Mouse (Mus musculus): ENCODE measurements around the gene AC109138.7. TPM values are rescaled to one million over a fixed set of nuclear protein-coding genes. Genes with fewer than 3 reads are reported as not detected.

The AC109138.7 gene
- polyA plus RNA-seq (2012; rRNA removed): not detected in 2 replicates

DNA sequence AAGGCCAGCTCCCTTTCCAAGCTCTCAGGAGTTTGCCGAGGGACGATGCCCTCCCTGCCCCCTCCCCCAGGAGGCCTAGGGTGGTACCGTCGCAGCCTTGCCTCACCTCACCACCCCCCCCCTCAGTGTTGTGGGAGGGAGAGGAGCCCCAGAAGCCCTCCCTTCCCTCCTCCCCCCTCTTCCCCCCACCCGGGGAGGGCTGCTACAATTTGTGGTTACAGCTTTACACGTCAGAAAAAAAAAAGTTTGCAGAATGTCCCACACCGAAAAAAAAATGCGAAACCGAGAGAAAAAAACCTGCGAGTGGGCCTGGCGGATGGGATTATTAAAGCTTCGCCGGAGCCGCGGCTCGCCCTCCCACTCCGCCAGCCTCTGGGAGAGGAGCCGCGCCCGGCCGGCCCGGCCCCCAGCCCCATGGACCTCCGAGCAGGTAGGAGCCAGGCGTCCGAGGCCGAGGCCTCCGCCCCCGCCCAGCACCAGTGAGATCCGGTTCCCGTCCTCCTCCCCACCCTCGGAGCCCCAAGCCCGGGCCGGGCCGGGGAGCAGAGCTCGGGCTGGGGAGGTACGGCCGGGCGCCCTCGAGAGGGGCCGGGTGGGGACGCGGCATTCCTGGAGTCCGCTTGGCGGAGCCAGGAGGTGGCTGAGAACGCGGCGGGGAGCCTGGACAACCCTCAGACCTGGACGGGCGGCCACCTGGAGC is at the start of gene AC109138.7, which contains the start of gene Clcf1:
TSS of gene AC109138.7 (plus strand) at position 287 of the 700 bp plus-strand sequence.
TSS of gene Clcf1 (plus strand) at position 168 of the 700 bp plus-strand sequence.

DNA sequence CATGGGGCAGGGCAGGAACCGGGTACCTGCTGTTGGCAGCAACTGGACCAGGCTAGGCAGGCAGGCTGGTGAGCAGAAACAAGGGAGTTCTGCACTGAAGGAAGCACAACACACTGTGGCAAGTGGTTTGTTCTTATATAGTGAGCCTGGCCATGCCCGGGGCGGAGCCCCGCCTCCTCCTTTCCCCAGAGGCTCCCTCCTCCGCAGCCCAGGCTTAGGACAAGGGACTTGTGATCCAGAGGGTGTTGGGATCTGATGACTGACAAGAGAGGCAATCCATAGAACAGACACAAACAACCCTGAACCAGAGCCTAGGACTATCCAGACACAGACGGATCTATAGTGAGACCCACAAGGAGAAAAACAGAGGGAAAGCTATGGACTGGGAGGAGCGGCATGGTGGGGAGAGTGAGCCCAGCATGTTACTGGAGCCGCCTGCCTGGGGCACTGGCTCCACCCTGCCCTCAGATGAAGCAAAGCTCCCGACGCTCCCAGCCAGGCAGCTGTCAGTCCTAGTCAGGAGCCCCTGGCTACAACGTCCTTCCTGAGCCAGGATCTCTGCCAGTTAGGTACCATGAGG is 38.7 kb upstream of the AC109138.7 start, which contains the start of gene Carns1:
TSS of gene Carns1 (minus strand) at position 112 of the 580 bp plus-strand sequence.

GRCm38 (mm10) chr19:4190831-4191334 is 23.3 kb upstream of the AC109138.7 start, which contains the start of gene Tbc1d10c:
Gene Tbc1d10c, minus strand, starts transcription at chr19:4191284.

GRCm38 (mm10) chr19:4191528-4192250 is 22.5 kb upstream of the AC109138.7 start, which contains the start of gene Ppp1ca:
Gene Ppp1ca, plus strand, starts transcription at chr19:4192065.

DNA sequence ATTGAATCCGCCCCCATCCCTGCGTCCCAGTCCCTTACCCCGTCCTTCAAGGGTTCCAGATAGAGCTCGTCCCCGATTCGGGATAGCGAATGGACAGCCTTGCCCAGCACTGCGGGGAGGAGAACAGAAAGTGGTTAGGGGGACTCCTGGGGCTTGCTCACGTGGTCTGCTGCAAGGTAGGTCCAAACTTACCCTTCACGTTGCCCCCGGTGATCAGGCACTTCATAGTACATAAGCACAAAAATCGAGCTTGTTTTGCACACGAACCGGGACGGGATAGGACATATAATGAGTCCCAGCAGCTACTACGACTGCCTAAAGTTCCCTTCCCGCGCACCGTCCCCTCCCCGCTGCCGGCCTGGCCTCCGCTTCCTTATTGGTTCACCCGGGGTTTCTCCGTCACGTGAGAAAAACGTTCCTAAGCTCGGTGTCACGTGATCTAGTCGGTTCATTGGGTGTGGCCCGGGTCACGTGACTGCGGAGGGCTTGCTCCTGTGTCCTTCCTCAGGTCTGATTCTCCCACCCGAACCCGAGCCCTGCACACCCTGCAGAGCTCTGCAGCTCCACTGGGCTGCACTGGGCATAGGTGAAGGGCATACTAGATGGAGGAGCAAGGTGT is 12.8 kb upstream of the AC109138.7 start, which contains the start of gene Rad9a:
TSS of gene Rad9a (minus strand) at position 372 of the 619 bp plus-strand sequence.

GRCm38 (mm10) chr19:4231253-4232185 is 17.4 kb downstream of the AC109138.7 start, which contains the start of gene Pold4:
Gene Pold4, plus strand, starts transcription at chr19:4231899.

GRCm38 (mm10) chr19:4268566-4269361 is 54.6 kb downstream of the AC109138.7 start, which contains the start of gene Ssh3:
Gene Ssh3, minus strand, starts transcription at chr19:4269180.

Other genes starting within 250 kb of the AC109138.7 start
- gene Aldh3b2, start 242.0 kb upstream of the AC109138.7 start, polyA plus RNA-seq (2012; rRNA removed): 1.8 and 2.1 TPM in 2 replicates
- 26.4 and 39.5 TPM in 2 replicates for gene Acy3, start 227.8 kb upstream of the AC109138.7 start, polyA plus RNA-seq (2012; rRNA removed)
- not detected in 2 replicates for gene Tbx10, start 221.6 kb upstream of the AC109138.7 start, polyA plus RNA-seq (2012; rRNA removed)
- gene Nudt8, start 213.8 kb upstream of the AC109138.7 start, polyA plus RNA-seq (2012; rRNA removed): 21.4 and 31.4 TPM in 2 replicates
- gene Gm49405, start 213.7 kb upstream of the AC109138.7 start, polyA plus RNA-seq (2012; rRNA removed): 2.0 and 3.0 TPM in 2 replicates
- 14.7 and 15.3 TPM in 2 replicates for gene Doc2g, start 211.0 kb upstream of the AC109138.7 start, polyA plus RNA-seq (2012; rRNA removed)
- gene Ndufv1, start 201.6 kb upstream of the AC109138.7 start, polyA plus RNA-seq (2012; rRNA removed): 114 and 130 TPM in 2 replicates
- gene Gstp1, start 176.4 kb upstream of the AC109138.7 start, polyA plus RNA-seq (2012; rRNA removed): 602 and 633 TPM in 2 replicates
- gene Gstp2, start 168.3 kb upstream of the AC109138.7 start, polyA plus RNA-seq (2012; rRNA removed): 19.2 and 19.7 TPM in 2 replicates
- gene Gstp3, start 154.8 kb upstream of the AC109138.7 start, polyA plus RNA-seq (2012; rRNA removed): 0.62 and 1.6 TPM in 2 replicates
- not detected in 2 replicates for gene Cabp2, start 132.8 kb upstream of the AC109138.7 start, polyA plus RNA-seq (2012; rRNA removed)
- 282 and 353 TPM in 2 replicates for gene Cdk2ap2, start 117.2 kb upstream of the AC109138.7 start, polyA plus RNA-seq (2012; rRNA removed)
- 140 and 151 TPM in 2 replicates for gene Pitpnm1, start 114.4 kb upstream of the AC109138.7 start, polyA plus RNA-seq (2012; rRNA removed)
- 123 and 142 TPM in 2 replicates for gene Aip, start 88.5 kb upstream of the AC109138.7 start, polyA plus RNA-seq (2012; rRNA removed)
- gene Gpr152, start 74.6 kb upstream of the AC109138.7 start, polyA plus RNA-seq (2012; rRNA removed): 0.10 and 0.18 TPM in 2 replicates
- gene Cabp4, start 70.3 kb upstream of the AC109138.7 start, polyA plus RNA-seq (2012; rRNA removed): 0.06 TPM in 1 of 2 replicates, not detected in the other
- gene Coro1b, start 65.7 kb upstream of the AC109138.7 start, polyA plus RNA-seq (2012; rRNA removed): 376 and 395 TPM in 2 replicates
- gene Ptprcap, start 60.8 kb upstream of the AC109138.7 start, polyA plus RNA-seq (2012; rRNA removed): 32.6 and 49.4 TPM in 2 replicates
- 34.0 and 51.7 TPM in 2 replicates for gene Rps6kb2, start 51.0 kb upstream of the AC109138.7 start, polyA plus RNA-seq (2012; rRNA removed)
- 11.3 and 12.2 TPM in 2 replicates for gene Carns1, start 38.9 kb upstream of the AC109138.7 start, polyA plus RNA-seq (2012; rRNA removed)
- gene Tbc1d10c, start 23.1 kb upstream of the AC109138.7 start, polyA plus RNA-seq (2012; rRNA removed): 5.6 and 6.3 TPM in 2 replicates
- gene Ppp1ca, start 22.3 kb upstream of the AC109138.7 start, polyA plus RNA-seq (2012; rRNA removed): 485 and 610 TPM in 2 replicates
- gene Rad9a, start 12.7 kb upstream of the AC109138.7 start, polyA plus RNA-seq (2012; rRNA removed): 28.8 and 35.2 TPM in 2 replicates
- gene Clcf1, start 119 bp upstream of the AC109138.7 start, polyA plus RNA-seq (2012; rRNA removed): 39.8 and 49.9 TPM in 2 replicates
- 79.9 and 81.1 TPM in 2 replicates for gene Pold4, start 17.5 kb downstream of the AC109138.7 start, polyA plus RNA-seq (2012; rRNA removed)
- gene Ssh3, start 54.8 kb downstream of the AC109138.7 start, polyA plus RNA-seq (2012; rRNA removed): 122 and 130 TPM in 2 replicates
- 15.7 and 17.4 TPM in 2 replicates for gene Ankrd13d, start 68.8 kb downstream of the AC109138.7 start, polyA plus RNA-seq (2012; rRNA removed)
- 98.5 and 101 TPM in 2 replicates for gene Grk2, start 91.9 kb downstream of the AC109138.7 start, polyA plus RNA-seq (2012; rRNA removed)
- gene Kdm2a, start 183.9 kb downstream of the AC109138.7 start, polyA plus RNA-seq (2012; rRNA removed): 76.1 and 118 TPM in 2 replicates
- gene Rhod, start 225.1 kb downstream of the AC109138.7 start, polyA plus RNA-seq (2012; rRNA removed): 28.5 and 31.8 TPM in 2 replicates

Measured in ovary, adult 2 months (tissue).